Mouse (Mus musculus) spleen, adult 12 weeks (tissue): ENCODE measurements at regions not wholly inside any gene's neighbourhood (a gene's known extent, or its start where the extent isn't known, plus 50 kb on each side); places are given as distances from the start of the nearest gene placed in this dataset.
"Not testable (repeated sequence)": the region's sequence is repeated elsewhere in the genome, so short reads cannot be mapped to it uniquely, and the experiment has no call there.

ENCODE experiments used
- DNase-seq: peaks from one replicate; pipeline ENCODE4 v3.0.0; 2022; ENCODE audit warnings: low spot score

DNA sequence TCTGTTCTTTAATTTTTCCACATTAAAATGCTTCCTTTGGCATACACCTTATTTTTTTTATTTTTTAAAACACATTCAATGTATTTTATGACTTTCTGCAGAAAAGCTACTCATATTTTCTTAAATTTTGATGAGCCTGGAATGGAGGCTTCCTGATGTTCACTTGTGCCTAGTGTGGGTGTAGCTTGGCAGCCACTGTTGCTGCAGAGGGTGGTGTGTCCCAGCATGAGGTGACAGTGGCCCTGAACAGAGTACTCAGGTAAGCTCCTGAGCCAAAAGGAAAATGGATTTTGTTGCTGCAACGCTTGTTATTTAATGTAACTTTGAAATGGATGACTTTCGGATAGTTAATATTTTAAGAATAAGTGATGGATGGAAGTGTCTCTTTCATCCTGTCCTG, 170.6 kb downstream of the Eipr1 start:
- DNase-seq: no peak

GRCm38 (mm10) chr12:28925206-28925605, 173.6 kb downstream of the Eipr1 start:
- DNase-seq: no peak

- DNase-seq: no peak
Observed at GRCm38 (mm10) chr12:28939936-28940335, 188.3 kb downstream of the Eipr1 start.

- DNase-seq: no peak
Observed at GRCm38 (mm10) chr12:28948889-28949288, 197.3 kb downstream of the Eipr1 start.

- no peak for DNase-seq
Observed at GRCm38 (mm10) chr12:28949307-28949706, 197.7 kb downstream of the Eipr1 start.

DNA sequence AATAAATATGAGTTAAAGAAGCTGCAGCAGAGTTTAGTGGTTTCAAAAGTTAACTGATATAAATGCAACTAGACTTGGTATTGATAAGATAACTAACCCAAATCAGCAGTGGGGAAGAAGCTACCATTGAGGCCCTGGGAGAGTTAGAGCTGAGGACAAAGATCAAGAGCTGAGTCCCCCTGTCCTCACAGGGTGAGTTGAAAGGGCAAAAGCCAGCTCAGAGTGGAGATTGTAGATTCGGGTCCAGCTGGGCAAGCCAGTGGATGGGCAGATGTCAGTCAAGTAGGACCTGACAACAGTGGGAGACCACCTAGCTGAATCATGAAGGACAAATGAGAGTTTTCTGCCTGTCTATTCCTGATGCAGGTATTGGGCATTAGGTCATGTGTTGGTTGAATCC, 205.6 kb downstream of the Eipr1 start:
- DNase-seq: no peak

DNA sequence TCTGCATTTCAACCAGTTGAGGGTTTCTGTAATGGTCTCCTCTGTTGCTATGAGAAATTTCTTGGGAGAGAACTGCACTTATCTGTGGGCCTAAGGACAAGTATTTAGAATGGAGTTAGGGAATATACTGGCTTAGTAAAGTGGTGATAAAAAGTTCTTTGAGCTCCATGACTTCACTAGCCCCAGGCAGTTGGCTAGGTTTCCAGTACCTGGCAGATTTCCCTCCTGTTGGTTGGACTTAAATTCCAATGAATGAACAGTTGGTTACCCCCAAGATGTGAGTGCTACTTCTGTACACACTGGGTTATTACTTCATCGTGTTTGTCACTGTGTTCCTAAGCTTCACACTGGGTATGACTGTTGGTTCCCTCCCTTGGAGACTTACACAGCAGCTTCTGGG, 207.1 kb downstream of the Eipr1 start:
- no peak for DNase-seq

GRCm38 (mm10) chr12:28969671-28970379, 218.2 kb downstream of the Eipr1 start:
- no peak for DNase-seq

- DNase-seq: no peak
Observed at GRCm38 (mm10) chr12:28974571-28975041, 223.0 kb downstream of the Eipr1 start.

DNA sequence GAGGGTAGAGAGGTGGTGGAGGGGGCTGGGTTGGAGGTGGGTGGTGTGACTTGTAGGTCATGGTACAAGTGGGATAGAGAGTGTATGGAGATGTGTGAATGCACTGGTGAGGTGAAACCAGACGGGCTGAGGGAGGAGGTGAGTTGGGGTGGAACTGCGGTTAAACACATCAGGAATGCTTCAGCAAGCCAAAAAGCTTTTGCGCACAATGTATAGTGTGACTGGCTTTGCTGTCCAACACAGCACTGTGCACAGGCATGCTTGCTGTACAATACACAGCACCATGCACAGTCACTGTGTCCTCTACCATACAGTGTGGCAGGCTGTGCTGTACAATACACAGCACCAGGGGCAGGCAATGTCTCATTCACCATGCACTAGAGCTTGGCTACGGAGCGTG, 223.6 kb downstream of the Eipr1 start:
- no peak for DNase-seq

DNA sequence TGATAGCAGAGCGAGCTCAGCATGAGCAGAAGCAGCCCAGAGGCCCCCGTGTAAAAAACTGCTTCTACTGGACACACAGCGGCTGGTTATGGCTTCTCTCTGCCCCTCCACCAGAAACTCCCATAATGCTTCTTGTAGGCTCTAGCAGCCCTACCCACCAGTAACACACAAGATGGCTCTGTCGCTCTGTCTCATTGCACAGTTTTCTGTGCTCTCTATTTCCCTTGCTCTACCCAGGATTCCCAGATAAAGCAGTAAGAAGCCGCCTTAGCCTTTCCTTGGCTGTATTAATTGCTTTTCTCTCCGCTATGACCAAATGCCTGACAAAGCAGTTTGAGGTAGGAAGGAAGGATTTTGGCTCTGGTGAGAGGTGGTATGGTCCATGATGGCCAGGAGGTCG, 228.1 kb downstream of the Eipr1 start:
- DNase-seq: no peak

DNA sequence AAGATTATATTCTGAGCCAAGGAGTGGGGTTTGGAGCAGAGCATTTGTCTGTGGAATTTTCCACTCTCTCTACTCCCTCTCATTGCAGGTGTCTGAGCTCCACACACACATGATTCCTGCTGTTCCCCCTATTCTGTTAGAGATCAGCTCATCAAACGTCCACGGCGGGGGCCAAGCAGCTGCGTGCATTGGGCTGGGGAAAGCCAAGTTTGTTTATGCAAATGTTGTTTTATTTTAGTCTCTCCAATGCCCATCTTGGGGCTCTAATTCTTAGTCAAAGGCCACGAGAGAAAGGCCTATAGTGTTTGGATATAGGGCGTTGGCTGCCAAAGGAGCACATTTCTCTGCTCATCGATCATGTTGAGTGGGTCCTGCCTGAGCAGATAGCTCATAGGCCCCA, 234.6 kb downstream of the Eipr1 start:
- no peak for DNase-seq

- DNase-seq: no peak
Observed at GRCm38 (mm10) chr12:28997474-28998192, 246.0 kb downstream of the Eipr1 start.

DNA sequence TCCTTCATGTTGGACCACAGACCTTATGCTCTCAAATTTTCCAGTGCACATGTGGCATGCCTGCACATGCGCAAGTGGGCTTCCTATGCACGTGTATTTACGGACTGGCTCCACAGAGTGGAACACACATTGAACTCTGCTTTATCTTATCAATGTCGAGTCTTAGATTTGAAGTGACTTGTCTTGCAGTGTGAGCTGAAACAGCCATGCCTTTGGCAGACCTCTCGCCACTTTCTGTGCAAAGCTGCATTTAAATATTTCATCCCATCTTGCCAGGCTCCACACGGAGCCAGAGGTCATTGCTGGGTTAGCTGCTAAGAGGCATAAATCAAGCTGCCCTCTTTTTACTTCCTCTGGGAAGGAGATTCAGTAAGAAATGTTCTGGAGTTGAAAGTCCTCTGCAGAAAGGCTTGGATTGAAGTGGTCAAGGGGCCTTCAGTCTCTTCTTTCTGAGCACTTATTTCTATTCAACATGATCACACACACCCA, 248.4 kb downstream of the Eipr1 start:
- no peak for DNase-seq

GRCm38 (mm10) chr12:29004504-29004903, 252.9 kb downstream of the Eipr1 start:
- no peak for DNase-seq

DNA sequence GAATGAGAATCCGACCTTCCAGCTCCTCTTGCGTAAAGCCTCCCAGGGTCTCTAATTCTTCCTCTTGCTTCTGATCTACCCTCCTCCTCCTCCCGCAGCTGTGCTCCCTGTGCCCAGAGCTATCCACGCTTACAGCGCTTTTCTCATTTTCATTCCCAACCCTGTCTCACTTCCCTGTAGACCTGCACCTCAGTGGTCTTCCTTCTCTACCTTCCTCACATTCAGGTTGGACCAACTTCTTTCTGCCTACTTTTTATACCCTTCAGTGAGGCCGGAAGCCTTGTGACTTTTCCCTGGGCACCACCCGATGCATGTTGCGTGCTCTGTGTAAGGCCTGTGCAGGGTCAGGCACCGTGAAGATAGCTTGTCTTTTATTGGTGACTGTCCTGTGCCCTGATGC, 263.0 kb downstream of the Eipr1 start:
- no peak for DNase-seq

DNA sequence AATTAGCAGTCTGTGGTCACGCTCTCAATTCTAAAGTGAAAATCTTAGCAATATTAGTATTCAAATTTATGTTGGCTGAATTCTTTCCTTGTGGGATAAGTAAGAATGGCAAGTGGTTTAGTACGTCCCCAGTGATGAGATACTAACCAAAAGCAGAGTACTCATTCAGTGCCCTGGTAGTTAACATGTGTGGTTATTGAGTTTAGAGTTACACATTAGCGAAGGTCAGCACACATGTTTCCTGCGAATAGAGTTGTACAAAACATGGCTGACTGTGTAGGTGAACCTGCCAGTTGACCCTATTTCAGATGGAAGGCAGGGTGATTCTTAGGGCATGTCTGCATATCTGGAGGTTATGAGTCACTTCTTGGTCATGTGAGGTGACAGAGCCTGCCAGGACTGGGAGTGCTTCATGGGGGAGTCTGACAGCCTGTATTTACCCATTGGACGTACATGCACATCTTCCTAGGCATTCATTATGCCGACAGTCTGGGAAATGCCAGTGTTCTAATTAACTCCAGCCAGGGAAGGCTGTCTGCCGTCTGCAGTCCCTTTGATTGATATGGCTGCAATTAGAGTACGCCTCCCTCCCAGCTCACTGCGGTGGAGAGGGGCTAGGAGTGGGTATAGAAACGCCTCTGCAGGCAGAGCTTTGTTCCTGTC, 263.7 kb downstream of the Eipr1 start:
- DNase-seq: no peak

GRCm38 (mm10) chr12:29021152-29021551, 269.5 kb downstream of the Eipr1 start:
- no peak for DNase-seq

GRCm38 (mm10) chr12:29028171-29028570, 276.6 kb downstream of the Eipr1 start:
- no peak for DNase-seq

- no peak for DNase-seq
Observed at GRCm38 (mm10) chr12:29029461-29029860, 277.9 kb downstream of the Eipr1 start.

GRCm38 (mm10) chr12:29046009-29046408, 294.4 kb downstream of the Eipr1 start:
- DNase-seq: no peak

- DNase-seq: not testable (repeated sequence)
Observed at GRCm38 (mm10) chr12:29048596-29048995, 297.0 kb downstream of the Eipr1 start.

GRCm38 (mm10) chr12:29049105-29049511, 297.5 kb downstream of the Eipr1 start:
- no peak for DNase-seq
